Mouse (Mus musculus) T-helper 2 cell (primary cell): ENCODE measurements at regions not wholly inside any gene's neighbourhood (a gene's known extent, or its start where the extent isn't known, plus 50 kb on each side); places are given as distances from the start of the nearest gene placed in this dataset.

Experiments
- in situ Hi-C: fragments of 300-600 bp; cut with MboI, MseI; formaldehyde crosslinking; loops from one replicate; pipeline ENCODE4 v1.15.1; 2025; ENCODE audit warnings: high pct_unique_total_duplicates

- in situ Hi-C loops: no loop called here
Observed at GRCm38 (mm10) chr1:92776353-92776752, 55.1 kb upstream of the Gpc1 start.

GRCm38 (mm10) chr1:92775908-92776307, 55.5 kb upstream of the Gpc1 start:
- in situ Hi-C loops: no loop called here

GRCm38 (mm10) chr1:92774743-92775692, 56.4 kb upstream of the Gpc1 start:
- in situ Hi-C loops: no loop called here

- in situ Hi-C loops: no loop called here
Observed at GRCm38 (mm10) chr1:92774006-92774405, 57.4 kb upstream of the Gpc1 start.

GRCm38 (mm10) chr1:92772784-92773113, 58.7 kb upstream of the Gpc1 start:
- in situ Hi-C loops: no loop called here

- in situ Hi-C loops: no loop called here
Observed at GRCm38 (mm10) chr1:92772101-92772783, 59.2 kb upstream of the Gpc1 start.

GRCm38 (mm10) chr1:92769696-92770095, 61.7 kb upstream of the Gpc1 start:
- in situ Hi-C loops: no loop called here

- in situ Hi-C loops: no loop called here
Observed at GRCm38 (mm10) chr1:92769156-92769555, 62.3 kb upstream of the Gpc1 start.

GRCm38 (mm10) chr1:92766496-92766895, 64.9 kb upstream of the Gpc1 start:
- in situ Hi-C loops: no loop called here

- in situ Hi-C loops: no loop called here
Observed at GRCm38 (mm10) chr1:92754793-92755488, 76.5 kb upstream of the Gpc1 start.

GRCm38 (mm10) chr1:92751700-92752136, 79.7 kb upstream of the Gpc1 start:
- in situ Hi-C loops: no loop called here

- in situ Hi-C loops: no loop called here
Observed at GRCm38 (mm10) chr1:92749475-92749874, 82.0 kb upstream of the Gpc1 start.

GRCm38 (mm10) chr1:92745284-92745683, 86.2 kb upstream of the Gpc1 start:
- in situ Hi-C loops: no loop called here

GRCm38 (mm10) chr1:92744528-92745241, 86.8 kb upstream of the Gpc1 start:
- in situ Hi-C loops: no loop called here

GRCm38 (mm10) chr1:92742881-92743621, 88.4 kb upstream of the Gpc1 start:
- in situ Hi-C loops: no loop called here

GRCm38 (mm10) chr1:92742300-92742699, 89.1 kb upstream of the Gpc1 start:
- in situ Hi-C loops: no loop called here

GRCm38 (mm10) chr1:92741047-92741446, 90.4 kb upstream of the Gpc1 start:
- in situ Hi-C loops: no loop called here

- in situ Hi-C loops: no loop called here
Observed at GRCm38 (mm10) chr1:92737600-92738197, 89.1 kb upstream of the Otos start.

- in situ Hi-C loops: no loop called here
Observed at GRCm38 (mm10) chr1:92736411-92736810, 87.8 kb upstream of the Otos start.

- in situ Hi-C loops: no loop called here
Observed at GRCm38 (mm10) chr1:92733732-92734131, 85.1 kb upstream of the Otos start.
